Mouse (Mus musculus) mouse trophoblast stem cell (cell line): ENCODE data around the gene Dlst.

Experiments
- in situ Hi-C, 2 experiments: fragments of 300-500 bp; cut with MseI, MboI; formaldehyde crosslinking; loops; 2 replicates in 1 of 2; 3 replicates in 1 of 2; pipeline ENCODE4 v1.15.1; 2025

Gene Dlst

DNA sequence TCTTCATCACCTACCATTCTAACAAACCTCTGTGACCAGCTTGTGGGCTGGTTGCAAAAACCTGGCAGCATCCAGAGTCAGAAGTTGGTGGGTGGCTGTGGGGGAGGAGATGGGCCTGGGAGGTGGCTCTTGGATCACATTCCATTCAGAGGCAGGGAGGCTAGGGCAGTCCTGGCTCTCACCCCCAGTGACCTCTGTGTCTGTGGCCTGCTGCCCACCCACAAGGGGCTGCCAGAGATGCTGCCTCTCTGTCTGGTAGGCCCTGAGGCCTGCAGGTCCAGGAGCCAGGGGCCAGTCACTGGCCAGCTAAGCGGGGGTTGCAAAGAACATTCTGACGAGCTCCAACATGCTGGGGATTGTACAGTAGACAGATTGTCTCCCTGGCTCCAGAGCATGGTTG lies 67.7 kb downstream of the Dlst start:
- in situ Hi-C loops = no loop called here

DNA sequence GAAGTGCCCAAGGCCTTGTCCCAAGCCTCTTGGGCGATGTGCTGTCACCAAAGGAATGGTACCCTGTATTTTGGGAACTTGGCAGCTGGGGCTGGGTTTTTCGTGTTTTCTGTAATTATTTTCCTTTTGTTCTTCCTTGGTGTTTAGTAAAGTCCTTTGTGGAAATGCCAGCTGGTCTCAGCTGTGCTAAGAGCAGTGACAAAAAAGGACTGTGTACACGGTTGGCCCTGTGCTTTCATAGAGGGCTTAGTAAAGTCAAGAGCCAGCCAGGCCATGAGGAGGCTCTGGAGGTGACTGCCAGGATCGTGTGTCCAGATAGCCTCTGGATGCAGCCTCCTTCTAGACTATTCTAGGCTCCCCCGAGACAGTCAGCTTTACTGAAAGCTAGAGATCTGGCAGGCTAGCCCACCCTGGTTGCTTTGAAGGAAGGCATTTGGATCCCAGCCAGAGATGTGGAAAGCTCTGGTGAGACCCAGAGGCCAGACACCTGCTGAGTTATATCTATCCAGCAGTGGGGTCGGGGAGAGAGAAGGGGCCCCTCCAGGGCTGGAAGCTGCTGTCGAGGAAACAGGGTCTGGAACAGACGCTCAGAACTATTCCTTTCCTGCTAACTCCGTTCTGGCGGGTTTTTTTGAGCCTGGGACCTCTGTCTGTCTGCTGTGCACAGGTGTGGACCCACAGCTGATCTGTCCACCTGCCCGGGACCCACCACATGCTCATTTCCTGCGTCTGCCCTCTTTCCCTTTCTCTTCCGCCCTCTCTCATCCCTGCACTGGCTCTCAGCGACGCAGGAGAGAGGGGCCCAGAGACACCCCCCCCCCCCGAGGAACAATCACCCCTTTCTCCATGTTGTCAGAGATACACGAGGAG lies 71.1 kb downstream of the Dlst start:
- in situ Hi-C loops = no loop called here

DNA sequence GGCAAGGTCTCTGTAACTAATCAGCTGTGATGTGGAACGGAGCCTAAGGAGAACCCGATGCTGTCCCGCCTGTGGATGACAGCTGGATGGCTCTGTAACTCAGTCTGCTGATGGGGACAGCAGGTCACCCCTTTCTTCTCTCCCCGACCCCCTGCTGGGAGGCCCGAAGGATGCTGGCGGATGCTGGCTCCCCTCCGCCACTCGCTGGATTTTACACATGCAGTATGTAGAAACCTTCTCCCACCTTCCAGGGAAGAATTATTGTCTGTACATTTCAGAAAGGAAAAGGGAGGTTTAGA lies 71.7 kb downstream of the Dlst start:
- in situ Hi-C loops = no loop called here

DNA sequence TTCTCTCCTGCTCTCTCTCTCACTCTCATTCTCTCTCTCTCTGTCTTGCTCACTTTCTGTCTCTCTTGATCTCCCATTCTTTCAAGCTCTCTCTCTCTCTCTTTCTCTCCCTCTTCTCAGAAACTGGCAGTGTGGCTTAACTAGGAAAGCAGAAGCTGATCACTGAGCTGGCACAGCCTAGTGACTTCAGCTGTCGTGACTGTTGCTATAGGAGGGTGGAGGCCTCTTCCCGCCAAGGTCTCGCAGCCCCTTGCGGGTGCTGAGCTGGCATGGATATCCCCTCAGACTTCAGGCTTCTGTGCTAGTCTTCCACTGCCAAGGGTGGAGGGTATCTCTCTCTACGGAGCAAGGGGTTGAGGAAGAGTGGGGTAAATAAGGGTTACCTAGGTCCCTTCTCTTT lies 72.3 kb downstream of the Dlst start:
- in situ Hi-C loops = no loop called here

DNA sequence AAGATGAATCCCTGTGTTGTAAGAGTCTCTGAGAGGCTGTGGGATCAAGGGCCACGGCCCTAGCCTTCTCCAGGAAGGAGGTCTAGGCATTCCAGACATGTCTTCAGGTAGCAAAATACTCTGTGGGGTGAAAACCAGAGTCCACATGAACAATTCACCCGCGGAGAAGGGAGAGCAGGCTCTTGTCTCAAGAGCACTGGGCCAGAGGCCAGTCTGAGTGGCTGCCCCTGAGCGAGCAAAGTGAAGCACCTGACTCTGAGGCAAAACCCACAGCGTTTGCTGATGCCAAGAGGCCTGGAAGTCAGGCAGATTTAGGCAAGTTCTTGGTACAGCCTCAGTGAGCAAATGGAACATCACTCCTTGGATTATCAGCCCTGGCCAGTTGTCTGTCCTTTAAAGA lies 73.5 kb downstream of the Dlst start:
- in situ Hi-C loops = no loop called here
